Mouse (Mus musculus) erythroblast, embryonic 14.5 days (primary cell): ENCODE data around the gene Ak4. TPM values are rescaled to one million over a fixed set of nuclear protein-coding genes. Genes with fewer than 3 reads are reported as not detected.

Experiments
- H3K27me3 ChIP-seq: 2 replicates; pipeline ENCODE4 v1.6.1; 2012; ENCODE audit warnings: inconsistent platforms; ENCODE audit not compliant: control insufficient read depth
- H3K36me3 ChIP-seq: 2 replicates; pipeline ENCODE4 v1.6.1; 2012; ENCODE audit warnings: mild to moderate bottlenecking, inconsistent platforms; ENCODE audit not compliant: control insufficient read depth
- H3K4me1 ChIP-seq: 2 replicates; pipeline ENCODE4 v1.6.1; 2012; ENCODE audit warnings: inconsistent platforms; ENCODE audit not compliant: control insufficient read depth
- H3K4me3 ChIP-seq: replicated peaks from 2 replicates; pipeline ENCODE3; 2012; ENCODE audit warnings: moderate library complexity, mild to moderate bottlenecking, inconsistent platforms
- H3K9me3 ChIP-seq: 2 replicates; pipeline ENCODE4 v1.6.1; 2012; ENCODE audit warnings: low read length, inconsistent platforms, mixed read lengths; ENCODE audit not compliant: control insufficient read depth
- GATA1 ChIP-seq: IDR thresholded peaks from 2 replicates; pipeline ENCODE4 v1.6.1; 2012; ENCODE audit warnings: low read length, inconsistent platforms, mixed read lengths
- TAL1 ChIP-seq: IDR thresholded peaks from 3 replicates; pipeline ENCODE4 v1.6.1; 2012; ENCODE audit warnings: low read length, inconsistent platforms, mixed read lengths
- polyA plus RNA-seq: library from polyadenylated mRNA; stranded (reverse); fragments of >175 nt; gene quantifications from 2 replicates; pipeline ENCODE4 v1.2.3, GENCODE M21; 2012

The Ak4 gene
- polyA plus RNA-seq, 1 experiment: 0.16 TPM

DNA sequence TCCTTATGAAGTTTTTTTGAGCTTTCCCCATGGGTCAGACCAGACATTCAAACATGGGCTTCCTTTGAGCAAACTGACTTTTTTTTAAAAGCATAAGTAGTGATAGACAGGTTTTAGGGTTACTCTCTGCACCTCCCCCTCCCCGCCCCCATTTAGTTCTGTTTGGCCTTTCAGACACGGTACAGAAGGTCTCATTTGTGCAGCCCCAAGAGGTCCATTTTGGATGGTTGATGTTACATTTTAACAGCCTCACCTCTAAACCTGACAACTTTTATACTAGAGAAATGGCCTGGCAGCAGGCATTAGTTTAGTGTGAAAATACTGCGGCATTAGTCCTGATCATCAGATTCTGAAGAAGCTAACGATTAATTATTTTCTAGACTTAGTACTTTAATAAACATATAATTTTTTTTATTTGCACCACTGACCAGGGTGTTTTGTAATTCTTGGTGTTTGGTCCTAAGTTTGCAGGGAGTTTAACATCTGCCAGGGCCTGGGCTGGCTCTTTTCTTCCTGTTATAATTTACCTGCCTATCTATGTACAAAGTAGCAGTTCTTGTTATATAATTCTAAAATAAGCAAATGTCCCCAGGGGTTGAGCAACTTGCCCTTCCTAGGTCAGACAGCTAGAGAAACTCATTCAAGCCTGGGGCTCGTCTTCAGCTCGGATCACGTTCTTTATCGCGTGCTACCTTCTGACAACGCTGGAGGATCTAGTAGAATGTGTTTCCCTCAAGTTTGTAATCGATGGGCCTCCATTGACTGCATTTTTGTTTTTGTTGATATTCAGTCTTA lies 9.0 kb downstream of the Ak4 start:
- Histone ChIP-seq H3K4me3 (no peak overlapping the region), H3K4me1 (no peaks in the 10 kb centered on the region; the same call in 1 of the 2 replicates), H3K9me3 (no peaks in the 10 kb centered on the region), H3K36me3 (no peaks in the 10 kb centered on the region; the same call in 1 of the 2 replicates), H3K27me3 (no peaks in the 10 kb centered on the region)
- no peak for TF ChIP-seq GATA1
- no peak for TF ChIP-seq TAL1

DNA sequence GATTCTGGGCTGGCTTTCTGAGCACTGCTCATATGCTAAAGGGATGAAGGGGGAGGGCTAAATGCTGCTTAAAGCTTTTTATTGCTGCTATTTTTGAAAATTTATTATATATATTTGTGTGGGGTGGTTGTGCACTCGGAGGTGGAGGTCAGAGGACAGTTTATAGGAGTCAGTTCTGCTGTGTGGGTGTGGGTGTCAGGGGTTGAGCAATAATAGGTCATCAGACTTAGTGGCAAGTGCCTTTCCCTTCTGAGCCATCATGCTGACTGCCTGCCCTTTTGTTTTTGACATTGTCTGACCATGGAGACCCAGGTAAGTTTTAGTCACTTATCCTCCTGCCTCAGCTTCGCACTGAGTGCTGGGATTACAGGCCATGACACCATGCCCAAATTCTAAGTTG lies 10.0 kb downstream of the Ak4 start:
- no peak overlapping the region for H3K4me3 ChIP-seq
- TF ChIP-seq TAL1: no peak
- TF ChIP-seq GATA1: no peak
- no peaks in the 10 kb centered on the region for H3K4me1 ChIP-seq
- no peaks in the 10 kb centered on the region for H3K36me3 ChIP-seq
- no peaks in the 10 kb centered on the region for H3K27me3 ChIP-seq
- no peaks in the 10 kb centered on the region for H3K9me3 ChIP-seq

GRCm38 (mm10) chr4:101430000-101430399 lies 10.9 kb downstream of the Ak4 start:
- H3K4me1 ChIP-seq: no peaks in the 10 kb centered on the region
- H3K36me3 ChIP-seq: no peaks in the 10 kb centered on the region
- no peak overlapping the region for H3K4me3 ChIP-seq
- no peaks in the 10 kb centered on the region for H3K27me3 ChIP-seq
- H3K9me3 ChIP-seq: no peaks in the 10 kb centered on the region
- no peak for TF ChIP-seq TAL1
- no peak for TF ChIP-seq GATA1

- H3K27me3 ChIP-seq: no peaks in the 10 kb centered on the region
- H3K9me3 ChIP-seq: no peaks in the 10 kb centered on the region
- H3K4me1 ChIP-seq: no peaks in the 10 kb centered on the region
- no peaks in the 10 kb centered on the region for H3K36me3 ChIP-seq
- TF ChIP-seq GATA1 (no peak), TAL1 (no peak)
- no peak overlapping the region for H3K4me3 ChIP-seq
Observed at GRCm38 (mm10) chr4:101436761-101437512, 17.9 kb downstream of the Ak4 start.

DNA sequence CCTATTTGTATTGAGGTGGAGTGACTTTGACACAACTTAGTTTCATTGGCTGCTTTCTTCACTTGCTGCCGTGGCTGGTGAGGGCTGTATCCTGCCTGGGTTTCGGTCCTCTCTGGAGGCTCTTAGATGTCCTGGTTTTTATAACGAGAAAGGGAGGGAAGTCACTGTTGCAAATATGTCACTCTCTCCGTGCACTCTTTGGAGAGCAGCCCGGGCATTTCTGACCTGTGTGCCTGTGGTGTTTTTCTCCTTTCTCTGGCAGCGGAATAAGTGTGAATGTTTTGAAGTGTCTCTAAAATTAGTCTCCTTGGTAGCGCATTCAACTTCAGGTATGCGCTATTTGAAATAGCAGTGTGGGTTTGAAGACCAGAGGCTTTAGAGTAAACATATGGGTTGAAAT lies 19.2 kb downstream of the Ak4 start:
- Histone ChIP-seq H3K4me3 (no peak overlapping the region), H3K9me3 (no peaks in the 10 kb centered on the region; the same call in 1 of the 2 replicates), H3K4me1 (no peaks in the 10 kb centered on the region), H3K27me3 (no peaks in the 10 kb centered on the region), H3K36me3 (no peaks in the 10 kb centered on the region)
- no peak for TF ChIP-seq TAL1
- no peak for TF ChIP-seq GATA1

GRCm38 (mm10) chr4:101439738-101440389 lies 20.8 kb downstream of the Ak4 start:
- Histone ChIP-seq H3K36me3 (no peaks in the 10 kb centered on the region), H3K9me3 (no peaks in the 10 kb centered on the region; the same call in 1 of the 2 replicates), H3K4me3 (no peak overlapping the region), H3K27me3 (no peaks in the 10 kb centered on the region), H3K4me1 (0 out of 2 replicates have a peak, but pooled peaks cover 1% of the 10 kb centered on the region)
- no peak for TF ChIP-seq GATA1
- TF ChIP-seq TAL1: no peak

DNA sequence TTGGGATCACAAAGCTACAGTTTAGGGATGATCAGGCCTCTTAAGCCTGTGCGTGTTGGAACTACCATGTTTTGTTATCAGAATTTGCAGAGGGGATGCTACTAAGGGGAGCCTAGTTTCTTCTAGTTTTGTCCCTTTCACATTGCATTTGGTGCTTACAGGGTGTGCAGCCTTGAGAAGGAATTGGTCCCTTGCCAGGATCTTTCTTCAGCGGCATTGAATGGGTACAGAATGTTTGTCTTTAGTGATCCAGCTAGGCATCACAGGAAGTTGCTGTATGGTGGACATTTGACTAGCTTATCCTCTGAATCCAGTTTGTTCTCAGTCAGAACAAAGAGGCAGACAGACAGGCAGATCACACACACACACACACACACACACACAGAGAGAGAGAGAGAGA lies 23.7 kb downstream of the Ak4 start:
- Histone ChIP-seq H3K4me1 (0 out of 2 replicates have a peak, but pooled peaks cover 1% of the 10 kb centered on the region), H3K9me3 (no peaks in the 10 kb centered on the region; the same call in 1 of the 2 replicates), H3K27me3 (no peaks in the 10 kb centered on the region), H3K4me3 (no peak overlapping the region), H3K36me3 (no peaks in the 10 kb centered on the region)
- TF ChIP-seq GATA1: no peak

DNA sequence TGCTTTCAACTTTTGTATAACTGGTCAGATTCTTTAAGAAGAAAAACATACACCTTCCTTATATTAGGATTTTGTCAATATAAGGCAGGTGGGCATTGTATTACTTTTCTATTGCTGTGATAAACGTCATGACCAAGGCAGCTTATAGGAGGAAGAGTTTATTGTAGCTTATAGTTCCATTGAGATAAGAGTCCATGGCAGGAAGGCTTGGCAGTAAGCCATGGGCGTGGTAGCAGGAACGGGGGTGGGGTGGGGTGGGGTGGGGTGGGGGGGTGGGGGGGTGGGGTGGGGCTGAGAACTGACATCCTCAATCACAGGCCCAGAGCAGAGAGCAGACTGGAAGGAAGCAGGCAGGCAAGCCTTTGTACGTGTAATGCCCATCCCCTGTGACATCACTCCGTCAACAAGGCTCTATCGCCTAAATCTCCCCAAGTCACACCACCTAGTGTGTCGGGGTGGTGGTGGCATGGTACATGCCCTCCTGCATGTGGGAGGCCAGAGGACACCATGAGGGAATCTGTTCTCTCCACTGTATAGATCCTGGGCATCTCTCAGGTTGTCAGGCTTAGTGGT lies 24.4 kb downstream of the Ak4 start:
- no peaks in the 10 kb centered on the region for H3K27me3 ChIP-seq
- H3K9me3 ChIP-seq: no peaks in the 10 kb centered on the region; the same call in 1 of the 2 replicates
- 0 out of 2 replicates have a peak, but pooled peaks cover 1% of the 10 kb centered on the region for H3K4me1 ChIP-seq
- H3K36me3 ChIP-seq: no peaks in the 10 kb centered on the region
- TF ChIP-seq TAL1: no peak
- no peak for TF ChIP-seq GATA1
- H3K4me3 ChIP-seq: no peak overlapping the region
